Mouse (Mus musculus) urinary bladder, postnatal 10 days (tissue): Measurements from ENCODE around the gene Tmem219.
"Not testable (repeated sequence)": the region's sequence is repeated elsewhere in the genome, so short reads cannot be mapped to it uniquely, and the experiment has no call there.

Source experiments
- DNase-seq: peaks from one replicate; pipeline ENCODE4 v3.0.0; 2022; ENCODE audit warnings: low spot score

The Tmem219 gene

DNA sequence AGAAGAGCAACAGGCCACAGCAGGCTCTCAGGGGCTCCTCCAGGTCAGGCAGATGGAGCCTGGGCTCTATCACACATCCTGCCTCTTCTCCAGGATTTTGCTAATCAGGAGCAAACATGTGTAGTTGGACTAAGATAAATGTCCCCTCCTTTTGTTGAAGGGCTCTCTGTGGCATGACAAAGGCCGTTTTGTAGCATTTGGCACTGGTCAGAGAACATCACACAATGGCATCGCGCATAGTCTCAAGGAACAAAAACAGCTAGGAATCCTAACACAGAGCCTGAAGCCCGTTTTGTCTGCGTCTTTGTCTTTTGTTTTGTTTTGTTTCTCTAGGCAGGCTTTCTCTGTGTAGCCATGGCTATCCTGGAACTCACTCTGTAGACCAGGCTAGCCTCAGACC lies 1.3 kb upstream of the Tmem219 start:
- DNase-seq = no peak

DNA sequence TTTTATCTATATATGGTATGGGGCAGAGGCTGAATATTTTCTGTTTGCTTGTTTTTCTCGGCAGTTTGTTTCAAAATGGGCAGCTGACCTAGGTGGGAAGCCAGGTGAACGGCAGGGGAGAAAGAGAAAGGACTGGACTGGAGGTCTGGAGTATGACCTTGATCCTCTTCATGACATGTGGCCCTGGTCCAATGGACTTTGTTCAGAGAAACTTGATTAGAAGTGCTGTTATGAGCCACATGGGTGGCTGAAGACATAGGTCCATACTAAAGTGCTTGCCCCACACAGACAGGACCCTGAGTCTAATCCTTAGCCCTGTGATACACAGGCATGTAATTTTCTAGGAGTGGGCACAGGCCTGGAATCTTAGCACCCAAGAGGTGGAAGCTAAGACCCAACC lies 1.2 kb downstream of the Tmem219 start:
- no peak for DNase-seq

DNA sequence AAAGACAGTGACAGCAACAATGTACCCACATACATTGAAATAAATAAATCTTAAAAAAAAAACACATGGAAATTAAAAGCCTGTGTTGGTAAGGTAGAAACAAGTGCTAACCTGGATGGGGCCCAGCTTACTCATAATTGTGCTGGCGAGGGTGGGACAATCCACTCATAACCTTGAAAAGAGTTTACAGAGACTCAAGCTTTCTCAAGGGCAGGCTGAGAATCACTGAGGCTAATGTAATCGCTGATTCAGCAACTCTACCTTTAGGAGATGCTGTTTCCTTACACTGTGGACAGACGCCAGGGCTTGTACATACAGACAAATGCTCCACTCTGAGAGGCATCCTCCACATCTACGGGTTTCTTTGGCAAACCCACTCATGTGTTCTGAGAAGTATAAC lies 2.7 kb downstream of the Tmem219 start:
- no peak for DNase-seq

GRCm38 (mm10) chr7:126918356-126918755 lies 4.4 kb downstream of the Tmem219 start:
- not testable (repeated sequence) for DNase-seq

GRCm38 (mm10) chr7:126914844-126915243 lies 7.9 kb downstream of the Tmem219 start:
- DNase-seq = no peak

- no peak for DNase-seq
Observed at GRCm38 (mm10) chr7:126905590-126905989, 17.1 kb downstream of the Tmem219 start.

DNA sequence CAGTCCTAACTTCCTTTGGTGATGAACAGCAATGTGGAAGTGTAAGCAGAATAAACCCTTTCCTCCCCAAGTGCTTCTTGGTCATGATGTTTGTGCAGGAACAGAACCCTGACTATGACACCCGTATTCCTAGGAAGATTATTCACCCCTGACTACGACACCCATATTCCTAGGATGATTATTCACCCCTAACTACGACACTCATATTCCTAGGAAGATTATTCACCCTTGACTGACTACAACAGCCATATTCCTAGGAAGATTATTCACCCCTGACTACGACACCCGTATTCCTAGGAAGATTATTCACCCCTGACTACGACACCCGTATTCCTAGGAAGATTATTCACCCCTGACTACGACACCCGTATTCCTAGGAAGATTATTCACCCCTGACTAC lies 22.9 kb downstream of the Tmem219 start:
- not testable (repeated sequence) for DNase-seq

DNA sequence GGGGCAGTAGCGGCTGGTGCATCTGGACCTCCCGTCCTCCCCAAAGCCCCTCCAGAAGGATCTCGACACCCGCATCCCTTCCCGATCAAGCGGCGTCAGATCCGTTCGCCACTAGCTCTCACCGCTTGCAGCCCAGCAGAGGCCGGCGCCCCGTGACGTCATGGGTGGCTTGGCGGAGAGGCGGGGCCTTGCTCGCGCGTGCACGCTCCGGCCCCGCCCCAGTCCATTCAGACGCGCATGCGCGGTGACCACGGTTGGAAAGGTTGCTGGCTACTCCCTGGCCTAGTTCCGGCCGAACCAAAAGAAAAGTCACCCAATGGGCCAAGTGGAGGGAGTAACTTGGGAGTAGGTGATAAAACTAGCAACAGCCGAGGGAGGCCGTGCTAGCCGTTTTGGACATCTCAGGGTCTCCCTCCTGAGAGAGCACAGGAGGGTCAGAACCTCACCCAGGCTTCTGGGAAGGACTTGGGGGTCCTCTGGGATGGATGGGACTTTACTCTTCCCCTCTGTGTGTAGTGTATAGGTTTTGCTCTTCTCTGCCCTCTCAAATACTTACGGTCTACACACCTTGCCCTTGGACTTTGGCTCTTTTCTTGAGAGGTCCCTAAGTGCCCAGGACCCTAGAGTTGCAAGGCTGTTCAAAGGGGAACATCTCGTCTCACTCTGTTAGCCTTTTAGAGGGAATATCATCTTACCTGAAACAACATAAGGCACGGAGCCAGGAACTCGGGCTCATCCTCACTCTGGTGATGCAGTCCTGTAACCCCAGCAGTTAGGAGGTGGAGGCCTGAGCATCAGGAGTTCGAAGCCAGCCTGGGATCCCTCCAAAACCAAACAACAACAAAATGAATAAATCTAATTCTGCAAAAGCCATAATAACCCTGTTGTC lies 24.4 kb downstream of the Tmem219 start:
- DNase-seq = peak; percentile 97

DNA sequence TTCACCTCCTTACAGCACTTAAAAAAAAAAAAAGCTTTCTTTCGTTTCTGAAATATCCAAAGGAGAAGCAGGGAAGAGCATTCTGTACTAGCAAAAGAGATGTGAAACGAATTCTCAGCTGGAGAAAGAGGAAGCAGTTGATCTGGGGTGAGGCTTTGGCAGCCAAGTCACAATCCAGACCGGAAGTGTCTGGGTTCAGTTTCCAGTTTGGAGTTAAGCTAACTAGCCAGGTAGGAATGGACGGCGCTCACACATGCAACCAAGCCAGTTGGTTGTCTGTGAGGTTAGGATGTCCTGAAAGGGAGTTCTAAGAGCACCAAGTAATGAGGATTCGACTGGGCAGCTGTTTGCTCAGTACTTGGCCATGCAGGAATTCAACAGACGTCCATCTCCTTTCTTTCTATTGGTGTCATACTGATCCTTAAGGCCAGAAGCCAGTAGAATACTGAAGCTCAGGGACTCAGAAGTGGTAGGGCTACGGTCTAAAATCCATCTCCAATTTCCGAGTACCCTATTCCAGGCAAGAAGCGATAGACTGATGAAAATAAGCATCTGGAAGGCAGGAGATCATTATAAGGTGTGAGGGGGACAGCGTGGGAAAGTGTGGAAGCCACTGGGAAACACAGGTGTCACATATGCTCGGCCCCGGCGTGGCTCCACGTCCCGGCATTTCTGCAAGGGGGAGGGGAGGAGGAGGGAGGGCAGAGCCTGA lies 25.2 kb downstream of the Tmem219 start:
- DNase-seq = no peak

DNA sequence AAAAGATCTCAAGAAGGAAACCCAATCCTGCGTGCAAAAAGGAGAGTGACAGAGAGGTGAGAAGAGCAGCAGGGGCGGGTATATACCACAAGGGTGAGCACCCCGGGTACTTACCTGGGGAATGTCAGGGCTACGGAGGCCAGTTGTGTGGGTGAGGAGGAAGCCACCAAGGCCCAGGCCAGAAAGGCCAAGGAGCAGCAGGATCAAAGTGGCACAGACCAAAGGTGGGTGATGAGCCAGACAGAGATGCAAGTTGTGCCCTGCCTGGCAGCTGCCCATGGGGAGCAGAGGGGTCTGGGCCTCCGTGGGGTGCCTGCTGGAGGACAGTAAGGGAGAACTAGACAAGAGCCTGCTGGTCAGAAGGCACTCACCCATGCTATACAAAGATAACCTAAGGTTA lies 25.8 kb downstream of the Tmem219 start:
- no peak for DNase-seq

DNA sequence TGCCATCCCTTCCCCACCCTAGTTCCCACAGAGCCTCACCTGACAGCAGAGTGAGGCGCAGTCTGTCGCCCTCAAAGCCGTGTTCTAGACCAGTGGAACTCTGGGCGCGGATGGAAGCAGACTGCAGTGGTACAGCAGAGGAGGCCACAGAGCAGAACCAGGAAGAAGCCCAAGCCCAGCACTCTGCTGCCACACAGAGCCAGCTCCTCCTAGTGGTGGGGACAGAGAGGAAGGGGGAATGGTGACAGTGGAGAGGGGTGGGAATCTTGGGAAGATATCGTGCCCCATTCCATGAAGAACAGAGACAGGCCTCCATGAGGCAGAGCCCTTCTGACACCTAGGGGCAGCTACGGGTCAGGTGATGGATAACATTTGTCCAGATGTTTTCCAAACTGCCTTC lies 33.9 kb downstream of the Tmem219 start:
- DNase-seq = no peak

GRCm38 (mm10) chr7:126887281-126887680 lies 35.4 kb downstream of the Tmem219 start:
- no peak for DNase-seq

DNA sequence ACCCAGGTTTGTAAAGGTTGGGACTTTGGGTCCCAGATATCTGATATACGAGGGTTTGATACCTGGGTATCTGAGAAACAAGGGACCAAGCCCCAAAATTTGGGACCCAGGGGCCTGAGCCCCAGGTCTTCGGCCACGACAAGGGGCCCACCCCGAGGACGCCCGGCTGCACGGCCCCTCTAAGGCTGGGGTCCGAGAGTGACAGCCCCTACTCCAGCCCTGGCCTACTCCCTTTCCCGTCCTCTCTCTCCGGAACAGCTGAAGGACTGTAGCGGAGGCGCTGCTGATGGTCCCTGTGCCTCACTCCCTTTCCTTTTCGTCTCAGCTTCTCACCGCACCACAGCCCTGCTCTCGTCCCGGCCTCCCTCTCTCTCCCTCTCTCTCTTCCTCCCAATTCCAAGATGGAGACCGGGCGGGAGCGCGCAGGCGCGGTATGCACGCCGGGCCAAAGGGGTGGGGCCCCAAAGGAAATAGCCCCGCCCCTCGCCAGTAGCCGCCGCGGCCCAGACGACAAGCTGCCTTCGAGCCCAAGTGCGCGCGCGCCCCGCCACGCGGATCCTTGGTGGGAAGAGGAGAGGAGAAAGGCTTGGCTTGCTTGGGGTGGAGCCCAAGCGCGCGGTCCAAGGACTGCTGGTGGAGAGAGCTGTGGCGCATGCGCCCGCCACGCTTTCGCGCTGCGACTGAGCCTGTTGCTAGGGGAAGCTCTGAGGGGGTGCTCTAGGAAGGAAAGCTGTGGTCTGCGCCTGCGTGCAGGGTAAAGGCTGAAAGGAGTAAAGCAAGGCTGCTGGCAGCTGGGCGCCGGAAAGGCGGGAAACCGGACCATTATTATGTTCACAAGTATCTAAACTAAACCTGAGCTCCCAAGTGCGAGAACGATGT lies 38.2 kb downstream of the Tmem219 start, which contains the start of gene Taok2:
TSS of gene Taok2 (minus strand) at position 418 of the 879 bp plus-strand sequence.
- peak; percentile 94 for DNase-seq

- no peak for DNase-seq
Observed at GRCm38 (mm10) chr7:126883731-126884181, 39.0 kb downstream of the Tmem219 start.

DNA sequence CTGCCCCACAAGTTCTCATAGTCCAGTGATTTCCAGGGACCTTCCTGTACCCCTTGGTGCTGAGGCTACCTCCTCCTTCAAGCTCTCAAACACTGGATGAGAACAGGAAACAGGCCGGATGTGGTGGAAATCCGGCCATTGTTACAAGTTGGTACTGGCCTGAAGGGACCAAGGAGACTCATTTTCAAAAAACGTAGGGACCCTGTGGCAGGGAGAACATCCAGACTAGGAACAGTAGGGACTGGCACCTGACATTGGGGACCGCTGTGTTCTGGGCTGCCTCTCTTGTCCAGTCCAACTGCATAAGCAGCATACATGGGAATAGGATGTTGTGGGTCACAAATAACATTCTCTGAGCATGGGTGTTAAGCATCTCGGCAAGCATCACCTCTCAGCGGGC lies 41.7 kb downstream of the Tmem219 start:
- DNase-seq = no peak

DNA sequence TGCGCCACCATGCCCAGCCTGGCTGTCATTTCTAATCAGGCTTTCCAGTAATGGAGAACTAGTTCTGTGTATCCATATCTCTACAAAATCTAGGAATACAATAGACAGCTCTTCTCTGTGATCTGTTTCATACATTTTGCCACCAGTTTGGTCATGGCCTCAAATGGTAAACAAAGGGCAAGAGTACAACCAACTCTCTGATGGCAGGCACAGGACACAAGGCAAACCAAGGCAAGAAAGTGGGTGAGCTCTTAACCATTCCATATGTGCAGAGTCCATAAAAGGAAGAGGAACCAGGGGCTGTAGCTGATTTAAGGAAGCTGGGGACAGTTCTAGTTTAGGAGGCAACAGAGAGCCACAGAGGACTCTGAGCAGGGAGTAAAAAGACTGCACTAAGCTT lies 45.5 kb downstream of the Tmem219 start:
- DNase-seq = no peak

GRCm38 (mm10) chr7:126870520-126870891 lies 52.2 kb downstream of the Tmem219 start:
- DNase-seq = no peak

DNA sequence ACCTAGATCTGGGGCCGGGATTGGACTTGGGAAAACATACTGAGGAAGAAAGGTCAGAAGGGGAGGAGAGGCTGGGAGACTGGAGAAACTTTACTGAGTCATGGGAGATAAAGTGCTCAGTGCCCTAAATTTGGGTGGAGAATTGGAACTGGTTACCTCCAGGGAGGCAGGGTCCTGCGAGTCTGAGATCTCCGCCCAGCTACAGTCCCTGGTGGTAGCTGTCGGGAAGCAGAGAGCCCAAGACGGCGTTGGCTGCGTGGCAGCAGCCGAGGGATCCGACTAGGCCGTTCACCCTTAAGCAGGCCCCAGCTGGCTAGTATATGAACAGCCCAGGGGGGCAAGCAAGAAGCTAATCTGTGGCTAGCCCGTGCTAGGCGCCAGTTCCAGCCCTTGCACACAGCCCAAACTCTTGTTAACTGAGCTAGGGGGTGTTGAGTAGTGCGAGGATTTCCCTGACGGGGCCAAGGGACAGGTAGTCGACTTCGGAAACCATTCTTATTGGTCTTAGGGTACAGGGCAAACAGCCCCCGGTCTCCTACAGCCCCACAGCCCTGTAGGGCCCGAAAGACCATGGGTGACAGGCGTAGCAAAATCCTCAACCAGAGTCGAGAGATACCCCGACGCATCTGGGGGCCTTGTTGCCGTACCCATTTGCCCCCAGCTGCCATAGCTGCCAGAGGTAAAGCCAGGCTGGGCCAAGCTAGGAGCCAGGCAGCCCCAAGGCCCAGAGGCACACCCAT lies 52.8 kb downstream of the Tmem219 start:
- no peak for DNase-seq

DNA sequence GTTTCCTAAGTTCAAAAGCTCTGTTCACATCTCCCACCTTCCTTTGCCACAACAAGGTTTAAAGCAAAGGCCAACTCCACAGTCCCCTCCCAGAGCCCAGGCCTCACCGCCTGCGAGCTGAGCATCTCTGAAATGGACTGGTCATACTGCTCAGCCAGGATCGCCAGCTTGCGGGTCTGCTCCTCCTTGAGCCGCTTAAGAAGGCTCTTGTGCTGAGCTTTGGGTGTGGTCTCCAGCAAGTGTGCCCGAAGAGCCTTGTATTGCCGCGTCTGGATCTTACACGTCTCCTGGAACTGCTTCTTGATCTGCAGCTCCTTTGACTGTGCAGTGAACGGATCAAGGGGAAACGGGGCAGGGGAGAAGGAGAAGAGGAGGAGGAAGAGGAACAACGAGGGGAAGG lies 54.7 kb downstream of the Tmem219 start:
- no peak for DNase-seq

DNA sequence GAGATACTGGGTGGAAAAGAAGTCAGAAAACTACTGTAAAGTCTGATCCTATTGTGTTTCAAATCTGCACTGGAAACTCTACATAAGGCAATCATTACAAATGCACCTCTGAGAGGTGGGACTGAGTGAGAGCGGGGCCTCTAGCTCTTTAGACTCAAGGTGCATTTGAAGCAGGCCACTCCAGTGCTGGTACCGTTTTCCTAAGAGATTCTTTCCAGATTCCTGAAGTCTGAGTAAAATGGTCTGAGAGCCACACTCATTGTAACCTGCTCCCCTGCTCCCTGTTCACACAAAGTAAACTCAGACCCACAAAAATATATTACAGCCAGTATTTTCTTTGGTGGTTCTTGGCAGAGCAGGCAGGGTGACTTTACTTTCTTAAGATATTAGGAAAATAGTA lies 55.2 kb downstream of the Tmem219 start:
- DNase-seq = no peak

GRCm38 (mm10) chr7:126863791-126864190 lies 58.9 kb downstream of the Tmem219 start:
- no peak for DNase-seq
